Mouse (Mus musculus) gastrocnemius, postnatal 10 days (tissue): ENCODE measurements at regions not wholly inside any gene's neighbourhood (a gene's known extent, or its start where the extent isn't known, plus 50 kb on each side); places are given as distances from the start of the nearest gene placed in this dataset.

Experiments
- DNase-seq: peaks from one replicate; pipeline ENCODE4 v3.0.0; 2021; ENCODE audit warnings: mixed read lengths

DNA sequence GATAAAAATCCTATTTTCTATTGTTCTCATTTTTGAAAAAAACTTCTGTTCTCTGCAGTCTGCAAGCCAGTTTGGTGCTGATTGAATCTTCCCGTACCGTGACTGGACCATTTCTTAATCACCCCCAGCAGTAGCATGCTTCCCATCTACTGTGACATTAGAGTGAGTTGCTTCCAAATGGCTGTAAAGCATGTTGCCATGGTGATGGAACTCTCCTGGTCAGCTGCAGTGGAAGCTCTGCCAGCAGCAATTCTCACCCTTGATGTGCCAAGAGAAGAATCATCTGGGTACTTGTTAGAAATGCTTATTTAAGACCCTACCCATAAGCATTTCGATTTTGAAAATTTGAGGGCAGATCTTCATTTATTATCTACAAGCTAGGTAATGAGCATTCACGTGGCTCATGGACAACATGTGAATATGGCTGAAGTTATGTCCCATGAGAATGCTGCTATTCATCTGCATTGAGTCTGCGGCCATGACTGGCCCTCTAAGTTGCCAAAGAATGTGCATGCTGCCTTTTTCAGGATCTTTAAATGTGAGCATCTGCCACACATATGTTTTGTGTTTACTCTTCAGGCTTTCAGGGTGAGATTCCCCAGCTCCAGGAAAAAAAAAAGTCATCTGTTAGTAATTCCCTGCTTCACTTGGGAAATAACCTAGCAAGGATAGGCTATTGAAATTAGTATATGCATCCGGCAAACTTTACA is 62.8 kb downstream of the H2al1n start:
- peak; percentile 2 for DNase-seq

DNA sequence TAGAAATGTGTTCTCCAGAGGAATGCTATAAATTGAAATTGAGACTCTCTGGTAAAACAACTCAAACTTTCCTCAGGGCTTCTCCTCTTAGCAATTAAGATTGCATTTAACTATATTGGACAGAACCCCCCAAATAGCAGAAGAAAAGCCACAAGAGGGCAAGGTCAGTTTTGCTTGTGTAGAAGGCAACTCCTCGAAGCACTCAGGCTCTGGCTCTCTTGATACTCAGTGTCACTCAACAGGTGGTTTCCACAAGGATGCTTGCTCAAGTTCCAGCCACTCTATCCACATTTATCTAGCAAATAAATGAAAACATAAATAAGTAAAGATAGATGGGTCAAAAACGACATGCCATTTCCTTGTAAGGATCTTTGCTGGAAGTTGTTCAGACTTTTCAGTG is 68.4 kb downstream of the H2al1n start:
- no peak for DNase-seq

DNA sequence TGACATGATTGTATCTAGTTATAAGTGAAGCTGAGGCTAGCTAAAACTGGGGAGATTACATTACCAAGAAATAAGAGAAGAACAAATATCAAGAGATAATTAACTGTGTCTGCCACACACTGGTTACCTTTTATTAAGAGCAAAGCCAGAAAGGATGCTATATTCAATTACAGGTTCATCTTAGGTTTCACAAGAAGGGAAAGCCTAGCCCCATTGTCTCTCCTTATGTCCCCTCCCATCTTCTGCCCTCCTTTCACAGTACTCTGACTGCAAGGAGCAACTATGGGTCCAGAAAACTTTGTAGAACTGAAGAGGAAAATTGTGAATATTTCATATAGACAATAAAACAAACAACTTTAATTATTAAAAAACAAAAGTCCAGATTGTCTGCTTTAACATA is 68.8 kb downstream of the H2al1n start:
- DNase-seq = no peak

DNA sequence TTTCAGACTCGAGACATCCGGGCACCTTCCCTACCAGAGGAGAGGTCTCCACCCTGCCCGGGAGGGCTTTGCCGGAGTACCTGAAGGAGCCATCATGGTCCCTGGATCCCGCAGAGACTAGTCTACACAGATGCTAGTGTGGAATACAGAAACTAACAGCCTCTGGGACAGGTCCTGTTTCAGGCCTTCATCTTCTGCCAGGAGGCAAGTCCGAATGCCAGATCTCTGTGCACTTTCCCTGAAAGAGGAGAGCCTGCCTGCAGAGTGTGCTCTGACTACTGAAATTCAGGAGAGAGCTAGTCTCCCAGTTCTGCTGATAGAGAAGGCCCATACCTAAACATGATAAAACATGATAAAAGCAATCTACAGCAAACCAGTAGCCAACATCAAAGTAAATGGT is 83.9 kb downstream of the H2al1n start:
- peak; percentile 3 for DNase-seq

DNA sequence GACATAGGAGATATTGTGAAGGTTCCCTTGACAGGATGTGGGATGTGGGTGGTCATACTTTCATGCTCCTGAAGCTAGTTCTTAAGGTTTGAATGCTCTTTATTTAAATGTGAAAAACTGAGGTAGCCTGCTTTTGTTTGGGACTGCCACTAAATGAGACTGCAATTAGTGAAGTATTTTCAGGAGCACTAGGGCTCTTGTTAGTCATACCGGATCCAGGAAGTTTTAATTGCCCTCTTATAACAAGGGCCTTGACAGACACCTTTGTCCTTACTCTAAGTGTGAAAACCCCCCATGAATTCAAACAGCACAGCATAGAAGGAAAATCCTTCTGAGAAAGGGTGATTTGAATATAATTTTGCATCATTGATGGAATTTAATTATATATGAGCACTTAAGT is 91.2 kb downstream of the H2al1n start:
- no peak for DNase-seq

DNA sequence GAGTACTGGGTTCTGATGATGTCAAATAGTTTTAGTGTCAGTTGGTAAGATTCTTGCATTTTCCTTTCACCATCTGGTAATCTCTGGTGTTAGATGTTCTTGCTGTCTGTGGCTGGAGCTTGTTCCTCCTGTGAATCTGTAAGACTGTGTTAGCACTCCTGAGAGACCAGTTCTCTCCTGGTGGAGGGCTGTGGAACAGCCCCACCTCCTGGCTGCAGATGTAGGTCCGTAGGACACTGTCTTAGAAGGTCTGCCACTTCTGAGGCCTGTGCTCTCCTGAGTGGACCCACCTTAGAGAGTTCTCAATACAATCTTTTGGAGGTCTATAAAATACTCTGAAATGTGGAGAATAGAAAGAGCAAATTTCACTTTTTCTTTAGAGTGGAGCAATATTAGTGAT is 101.8 kb downstream of the H2al1n start:
- DNase-seq = peak; percentile 5

DNA sequence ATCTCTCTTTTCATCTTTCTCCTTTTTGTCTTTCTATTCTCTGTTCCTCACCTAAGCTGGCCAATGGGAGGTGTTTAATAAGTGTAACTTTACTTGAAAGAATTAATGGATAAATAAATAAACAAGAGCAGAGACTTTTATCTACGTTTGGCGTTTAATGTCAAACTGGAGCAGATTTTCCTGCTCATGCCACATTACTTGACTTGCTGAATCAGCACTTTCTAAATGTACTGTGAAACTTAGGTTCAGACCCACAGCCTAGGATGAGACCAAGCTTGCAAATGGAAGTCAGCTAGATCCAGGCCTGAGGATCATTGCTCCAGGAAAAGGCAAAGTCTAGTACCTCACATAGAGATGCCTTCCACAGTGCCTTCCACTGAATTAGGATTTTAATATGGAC is 141.5 kb downstream of the H2al1n start:
- no peak for DNase-seq

DNA sequence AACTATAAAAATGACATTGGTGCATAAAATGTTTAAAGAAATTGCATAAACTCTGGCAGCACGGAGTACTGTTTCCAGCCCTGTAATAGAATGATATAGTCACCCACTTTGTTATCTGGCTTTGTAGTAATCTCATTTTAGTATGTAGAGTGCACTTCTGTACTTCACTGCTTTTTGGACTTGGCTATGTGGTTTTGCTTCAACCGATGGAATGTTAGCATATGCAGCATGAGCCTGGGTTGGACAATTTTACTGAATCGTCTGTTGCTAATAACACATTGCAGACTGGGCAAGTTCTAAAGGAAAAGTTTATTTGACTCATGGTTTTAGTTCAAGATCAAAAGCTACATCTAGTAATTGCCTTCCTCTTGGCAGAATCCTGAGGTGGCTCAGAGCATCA is 142.4 kb downstream of the H2al1n start:
- no peak for DNase-seq

DNA sequence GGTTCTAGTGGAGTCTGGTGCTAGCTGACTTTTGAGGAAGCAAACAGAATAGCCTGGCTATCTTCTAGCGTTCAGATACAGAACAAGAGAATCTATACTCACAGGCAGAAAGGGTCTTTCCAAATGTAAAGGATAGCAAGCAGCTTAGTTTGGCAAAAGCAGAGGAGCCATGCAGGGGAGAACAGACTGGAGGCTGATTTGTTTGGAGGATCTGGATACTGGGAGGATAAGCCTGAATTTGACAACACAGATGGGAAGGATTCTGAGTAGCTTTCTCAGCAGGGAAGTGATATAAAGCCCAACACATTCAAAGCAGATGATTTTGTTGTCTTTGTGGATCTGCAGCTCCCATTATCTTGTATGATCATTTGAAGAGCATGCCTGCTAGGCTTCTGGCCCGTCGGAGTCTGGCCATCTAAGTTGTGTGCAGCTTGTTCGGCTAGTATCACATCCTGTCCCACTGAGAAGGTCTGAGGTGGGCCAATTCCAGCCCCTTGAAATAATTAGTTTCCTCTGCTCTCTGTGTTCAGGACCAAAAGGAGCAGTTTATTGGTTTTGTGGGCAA is 145.6 kb downstream of the H2al1n start:
- no peak for DNase-seq
